Mouse (Mus musculus): Measurements from ENCODE around the gene Rtn2. TPM values are rescaled to one million over a fixed set of nuclear protein-coding genes. Genes with fewer than 3 reads are reported as not detected.
"Not testable (repeated sequence)": the region's sequence is repeated elsewhere in the genome, so short reads cannot be mapped to it uniquely, and the experiment has no call there.

The Rtn2 gene
- total RNA-seq, 2 experiments from 2014 or later, result 98.6 to 121 TPM

- intact Hi-C loops (cut with DNase I), result no loop called here
- DNase-seq (ENCODE audit: low spot score in 2 of 2), result no peak
These were observed 16.2 kb upstream of the Rtn2 start for GRCm38 (mm10) chr7:19265928-19266822.

- intact Hi-C loops (cut with DNase I), result no loop called here
- DNase-seq (ENCODE audit: low spot score in 2 of 2), result no peak
These were observed 15.4 kb upstream of the Rtn2 start for GRCm38 (mm10) chr7:19267051-19267450.

GRCm38 (mm10) chr7:19268993-19269681, 13.3 kb upstream of the Rtn2 start:
- DNase-seq (ENCODE audit: low spot score in 2 of 2), result no peak
- intact Hi-C loops (cut with DNase I), result no loop called here

- no peak for DNase-seq (ENCODE audit: low spot score in 2 of 2)
- intact Hi-C loops (cut with DNase I), result no loop called here
These were observed 12.5 kb upstream of the Rtn2 start for GRCm38 (mm10) chr7:19269721-19270441.

DNA sequence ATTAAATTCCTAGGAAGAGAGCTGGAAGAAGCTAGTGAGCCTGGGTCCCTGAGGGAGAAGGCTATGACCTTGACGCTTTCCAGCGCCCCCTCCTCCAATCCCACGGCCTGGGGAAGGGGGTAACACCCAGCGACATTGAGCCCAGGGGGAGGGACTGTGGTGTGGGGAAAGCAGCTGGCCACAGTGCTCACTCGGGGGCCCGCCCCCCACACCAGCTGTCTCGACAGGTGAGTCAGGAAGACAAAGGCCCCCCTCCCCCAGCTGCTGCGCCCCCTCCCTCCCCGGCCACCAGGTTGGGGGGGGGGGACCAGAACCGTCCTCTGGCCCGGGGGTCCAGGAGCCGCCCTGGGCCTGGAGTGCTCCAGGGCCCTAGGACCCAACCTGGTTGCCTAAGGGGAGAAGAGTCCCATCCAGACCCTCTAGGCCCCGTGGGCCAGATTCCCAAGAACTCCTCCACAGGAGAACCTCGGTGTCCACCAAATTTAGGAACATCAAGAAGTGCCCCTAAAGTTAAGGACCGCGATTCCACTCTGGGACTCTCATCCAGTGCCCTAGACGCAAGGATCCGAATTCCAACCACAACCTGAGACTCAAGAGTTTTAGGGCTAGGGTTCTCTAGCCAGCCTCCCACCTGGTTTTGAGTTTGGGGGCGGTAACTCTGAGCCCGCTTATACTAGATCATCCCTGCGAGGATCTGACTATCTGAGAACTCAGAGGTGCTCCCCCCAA, 11.8 kb upstream of the Rtn2 start:
- intact Hi-C loops (cut with DNase I), result no loop called here
- no peak for DNase-seq (ENCODE audit: low spot score in 2 of 2)

- DNase-seq (ENCODE audit: low spot score in 2 of 2), result peak; percentile 86 to 88
- intact Hi-C loops (cut with DNase I), result loop anchor here (2.0 kb wide), 1 partner anchor 33 kb away; no protein-coding TSS in a partner anchor
These were observed 10.9 kb upstream of the Rtn2 start, which contains the start of gene Vasp for GRCm38 (mm10) chr7:19271238-19272172. Gene Vasp, minus strand, starts transcription at chr7:19271817.

DNA sequence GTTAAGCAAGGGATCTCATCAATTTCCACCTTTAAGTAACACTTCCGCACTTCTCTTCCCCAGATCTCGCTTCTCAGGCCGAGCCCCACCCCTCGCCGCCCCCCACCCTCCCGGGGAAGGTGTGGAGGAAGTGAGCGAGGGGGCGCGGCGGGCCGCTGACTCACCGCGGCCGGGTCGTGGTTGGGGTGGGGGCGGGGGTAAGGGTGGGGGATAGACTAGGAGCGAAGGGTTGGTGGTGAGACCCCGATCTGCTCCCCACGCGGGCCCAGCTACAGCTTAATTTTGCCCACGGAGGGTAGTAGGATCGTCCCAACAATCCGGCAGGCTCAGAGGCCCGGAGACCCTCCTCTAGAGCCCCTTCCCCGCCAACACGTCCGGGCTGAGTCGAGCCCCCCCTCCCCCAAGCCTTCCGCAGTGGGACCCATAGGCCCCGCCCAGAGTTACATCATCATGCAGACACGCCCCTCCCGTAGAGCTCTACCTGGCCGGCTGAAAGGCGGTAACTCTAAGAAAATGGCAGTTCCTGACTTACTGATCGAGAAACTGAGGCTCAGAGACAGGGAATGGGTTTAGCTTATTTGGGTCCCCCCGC, 10.2 kb upstream of the Rtn2 start:
- DNase-seq (ENCODE audit: low spot score in 2 of 2), result no peak
- intact Hi-C loops (cut with DNase I), result loop anchor here (2.0 kb wide), 1 partner anchor 33 kb away; no protein-coding TSS in a partner anchor

GRCm38 (mm10) chr7:19276253-19276652, 6.2 kb upstream of the Rtn2 start:
- intact Hi-C loops (cut with DNase I), result no loop called here
- DNase-seq (ENCODE audit: low spot score in 2 of 2), result no peak

- intact Hi-C loops (cut with DNase I), result no loop called here
- no peak for DNase-seq (ENCODE audit: low spot score in 2 of 2)
These were observed 3.4 kb upstream of the Rtn2 start for GRCm38 (mm10) chr7:19279052-19279451.

GRCm38 (mm10) chr7:19279581-19280114, 2.8 kb upstream of the Rtn2 start, which contains the start of gene Ppm1n:
Gene Ppm1n, minus strand, starts transcription at chr7:19280064.
- no peak for DNase-seq (ENCODE audit: low spot score in 2 of 2)
- intact Hi-C loops (cut with DNase I), result no loop called here

DNA sequence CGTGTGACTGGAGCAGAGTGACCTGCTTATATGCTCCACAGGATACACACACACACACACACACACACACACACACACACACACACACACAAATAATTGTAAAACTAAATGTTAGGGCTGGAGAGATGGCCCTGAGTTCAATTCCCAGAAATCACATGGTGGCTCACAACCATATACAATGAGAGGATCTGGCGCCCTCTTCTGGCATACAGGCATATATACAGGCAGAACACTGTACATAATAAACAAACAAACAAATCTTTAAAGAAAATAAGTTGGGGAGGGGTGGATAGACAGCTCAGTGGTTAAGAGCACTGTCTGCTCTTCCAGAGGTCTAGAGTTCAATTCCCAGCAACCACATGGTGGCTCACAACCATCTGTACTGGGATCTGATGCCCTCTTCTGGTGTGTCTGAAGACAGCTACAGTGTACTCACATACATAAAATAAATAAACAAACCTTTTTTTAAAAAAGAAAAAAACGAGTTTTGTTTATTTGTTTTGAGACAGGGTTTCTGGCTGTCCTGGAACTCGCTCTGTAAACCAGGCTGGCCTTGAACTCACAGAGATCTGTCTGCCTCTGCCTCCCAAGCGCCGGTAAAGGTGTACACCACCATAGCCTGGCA, 632 bp upstream of the Rtn2 start:
- not testable (repeated sequence) for DNase-seq (ENCODE audit: low spot score in 2 of 2)
- intact Hi-C loops (cut with DNase I), result loop anchor here (1.0 kb wide), 1 partner anchor 42 kb away; no protein-coding TSS in a partner anchor

DNA sequence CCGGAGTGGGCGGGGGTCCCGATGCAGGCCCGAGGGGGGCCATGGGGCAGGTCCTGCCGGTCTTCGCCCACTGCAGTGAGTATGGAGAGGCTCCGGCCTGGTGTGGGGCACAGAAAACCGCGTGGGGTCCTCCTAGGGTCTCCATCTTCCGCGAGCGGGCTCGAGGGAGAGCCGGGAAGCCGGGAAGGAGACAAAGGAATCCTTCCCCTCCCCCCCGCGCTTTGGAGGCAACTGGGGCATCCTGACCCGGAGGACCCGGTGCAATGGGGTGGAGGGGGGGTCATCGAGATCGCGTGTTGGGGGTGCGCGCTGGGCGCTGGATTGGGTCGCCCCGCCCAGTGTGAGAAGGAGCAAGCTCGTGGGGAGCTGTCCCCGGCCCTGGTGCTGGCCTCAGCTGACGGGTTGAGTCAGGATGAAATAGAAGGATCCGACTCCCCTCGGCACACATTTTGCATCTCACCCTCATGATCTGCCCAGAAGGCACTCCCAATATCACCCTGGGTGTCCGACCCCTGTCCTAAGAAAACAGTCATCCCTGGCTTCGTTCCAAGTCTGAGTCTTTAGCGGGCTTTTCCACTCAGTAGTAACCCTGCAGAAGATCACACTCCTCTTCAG, 474 bp downstream of the Rtn2 start:
- peak; percentile 48 to 49 for DNase-seq (ENCODE audit: low spot score in 2 of 2)
- intact Hi-C loops (cut with DNase I), result no loop called here

GRCm38 (mm10) chr7:19283406-19283804, 981 bp downstream of the Rtn2 start:
- peak in 1 of 2 experiments; percentile 43 for DNase-seq (ENCODE audit: low spot score in 2 of 2)
- intact Hi-C loops (cut with DNase I), result no loop called here

GRCm38 (mm10) chr7:19284763-19285162, 2.3 kb downstream of the Rtn2 start:
- no peak for DNase-seq (ENCODE audit: low spot score in 2 of 2)
- intact Hi-C loops (cut with DNase I), result no loop called here

DNA sequence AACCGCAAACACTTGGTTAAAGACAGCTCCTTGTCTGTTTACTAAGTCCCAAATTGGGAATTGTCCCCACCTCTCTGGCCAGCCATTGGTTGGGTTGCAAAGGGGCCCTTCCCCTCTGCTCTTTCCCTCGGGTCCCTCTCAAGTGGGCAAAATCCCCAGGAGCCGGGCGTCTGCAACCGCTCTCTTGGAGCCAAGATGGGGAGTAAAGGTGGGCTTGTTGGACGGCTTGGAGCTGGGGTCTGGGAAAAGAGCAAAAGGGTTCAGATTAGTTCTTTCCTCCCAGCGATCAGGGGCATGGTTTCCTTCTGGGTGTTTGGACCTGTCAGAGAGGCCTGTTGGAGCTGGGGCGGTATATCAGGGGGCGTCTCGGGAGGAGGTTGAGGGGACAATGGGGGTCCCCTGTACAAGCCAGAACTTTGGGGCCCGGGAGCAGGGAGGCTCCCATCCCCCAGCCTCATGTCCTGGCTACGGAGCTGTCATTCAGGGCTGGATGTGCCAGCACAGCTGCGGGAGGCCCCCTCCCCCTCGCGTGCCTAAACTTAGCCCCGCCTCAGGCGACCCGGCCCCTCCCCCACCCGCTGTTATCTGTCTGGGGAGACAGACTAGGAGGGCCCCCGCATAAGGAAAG, 8.7 kb downstream of the Rtn2 start:
- intact Hi-C loops (cut with DNase I), result no loop called here
- DNase-seq (ENCODE audit: low spot score in 2 of 2), result no peak

- peak; percentile 91 to 95 for DNase-seq (ENCODE audit: low spot score in 2 of 2)
- intact Hi-C loops (cut with DNase I), result no loop called here
These were observed 13.2 kb downstream of the Rtn2 start for GRCm38 (mm10) chr7:19295503-19296185.
